Mouse (Mus musculus) liver, adult 2 months (tissue): ENCODE results near the gene Tdo2. TPM values are rescaled to one million over a fixed set of nuclear protein-coding genes. Genes with fewer than 3 reads are reported as not detected.
A peak's percentile ranks its signal among the peaks of the same experiment; 100 is the strongest.

Source experiments
- DNase-seq: peaks from one replicate; pipeline ENCODE4 v3.0.0-alpha.2; 2011; ENCODE audit warnings: low read depth, low spot score; ENCODE audit errors: extremely low read depth
- H3K27ac ChIP-seq: fragments of 200-500 bp; replicated peaks from 2 replicates; pipeline ENCODE4 v1.5.1; 2012; ENCODE audit warnings: low read depth, mild to moderate bottlenecking, control low read depth, inconsistent platforms, low read length; ENCODE audit not compliant: insufficient read depth
- H3K27me3 ChIP-seq: fragments of 200-500 bp; 2 replicates; pipeline ENCODE4 v1.6.1; 2012; ENCODE audit warnings: mild to moderate bottlenecking, moderate library complexity, low read length, inconsistent platforms; ENCODE audit not compliant: control insufficient read depth, insufficient read depth
- H3K36me3 ChIP-seq: fragments of 200-500 bp; 2 replicates; pipeline ENCODE4 v1.6.1; 2012; ENCODE audit warnings: low read length, inconsistent platforms; ENCODE audit not compliant: control insufficient read depth, insufficient read depth
- H3K4me1 ChIP-seq: fragments of 200-500 bp; 2 replicates; pipeline ENCODE4 v1.6.1; 2011; ENCODE audit warnings: low read length; ENCODE audit not compliant: control insufficient read depth, insufficient read depth
- H3K4me3 ChIP-seq: fragments of 200-500 bp; 2 replicates; pipeline ENCODE4 v1.5.1; 2011; ENCODE audit warnings: low read depth, mild to moderate bottlenecking, control low read depth, low read length, moderate library complexity; ENCODE audit not compliant: insufficient read depth
- H3K79me2 ChIP-seq: fragments of 200-500 bp; 2 replicates; pipeline ENCODE4 v1.6.1; 2012; ENCODE audit warnings: inconsistent platforms, mild to moderate bottlenecking, low read length, moderate library complexity; ENCODE audit not compliant: control insufficient read depth, insufficient read depth
- H3K9ac ChIP-seq: fragments of 200-500 bp; 2 replicates; pipeline ENCODE4 v1.6.1; 2012; ENCODE audit warnings: low read depth, mild to moderate bottlenecking, control low read depth, inconsistent platforms, low read length
- CTCF ChIP-seq: fragments of 200-500 bp; IDR thresholded peaks from 2 replicates; pipeline ENCODE4 v1.5.1; 2011; ENCODE audit warnings: low read depth, low read length, control low read depth
- POLR2A ChIP-seq: fragments of 200-500 bp; IDR thresholded peaks from 2 replicates; pipeline ENCODE4 v1.6.1; 2011; ENCODE audit warnings: low read length, control low read depth; ENCODE audit not compliant: insufficient read depth; ENCODE audit errors: extremely low read depth
- WGBS: fragments of 180-500 bp; shearing (Covaris S2); methylation state at CpG from one replicate; pipeline ENCODE4 v1.1.7; 2018; 5-methylcytosine and 5-hydroxymethylcytosine counted together
- polyA plus RNA-seq: library from polyadenylated mRNA; depleted of rRNA; stranded (reverse); fragments of >200 nt; gene quantifications from 2 replicates; pipeline ENCODE4 v1.2.3, GENCODE M21; 2012
- total RNA-seq: library from RNA; depleted of rRNA; stranded (reverse); fragments of >200 nt; gene quantifications from 2 replicates; pipeline ENCODE4 v1.2.3, GENCODE M21; 2014

Gene Tdo2
- total and polyA plus RNA-seq, 2 experiments: 931 to 2,393 TPM

GRCm38 (mm10) chr3:81995371-81995770 is 19.4 kb upstream of the Tdo2 start:
- 10% methylated on average over 4 of the region's 4 CpGs for WGBS
- H3K9ac ChIP-seq: peak overlapping the region; percentile 35; the same call in 1 of the 2 replicates
- no peaks in the 10 kb centered on the region for H3K27me3 ChIP-seq
- H3K79me2 ChIP-seq: no peaks in the 10 kb centered on the region; the same call in 1 of the 2 replicates
- peak overlapping the region; percentile 71 for H3K27ac ChIP-seq
- peak overlapping the region; percentile 15; the same call in 1 of the 2 replicates for H3K4me3 ChIP-seq
- peaks cover 15% of the 10 kb centered on the region; the same call in 1 of the 2 replicates for H3K4me1 ChIP-seq
- DNase-seq: peak; percentile 97
- TF ChIP-seq POLR2A (no peak), CTCF (no peak)
- H3K36me3 ChIP-seq: no peaks in the 10 kb centered on the region

- Histone ChIP-seq H3K27me3 (no peaks in the 10 kb centered on the region), H3K9ac (no peak overlapping the region), H3K36me3 (no peaks in the 10 kb centered on the region), H3K79me2 (no peaks in the 10 kb centered on the region; the same call in 1 of the 2 replicates), H3K27ac (peak overlapping the region; percentile 32; the same call in 1 of the 2 replicates), H3K4me3 (no peak overlapping the region), H3K4me1 (peaks cover 30% of the 10 kb centered on the region)
- peak; percentile 100 for DNase-seq
- 19% methylated on average over 3 of the region's 3 CpGs for WGBS
- TF ChIP-seq POLR2A (no peak), CTCF (no peak)
Measured at GRCm38 (mm10) chr3:81990531-81990930, 14.5 kb upstream of the Tdo2 start.

GRCm38 (mm10) chr3:81989692-81990141 is 13.7 kb upstream of the Tdo2 start:
- H3K27ac ChIP-seq: peak overlapping the region; percentile 99
- H3K4me3 ChIP-seq: peak overlapping the region; percentile 48
- no peaks in the 10 kb centered on the region; the same call in 1 of the 2 replicates for H3K79me2 ChIP-seq
- DNase-seq: peak; percentile 91
- no peaks in the 10 kb centered on the region for H3K27me3 ChIP-seq
- WGBS: 5% methylated on average over 2 of the region's 2 CpGs
- no peaks in the 10 kb centered on the region for H3K36me3 ChIP-seq
- H3K9ac ChIP-seq: peak overlapping the region; percentile 76
- peaks cover 31% of the 10 kb centered on the region for H3K4me1 ChIP-seq
- TF ChIP-seq CTCF (no peak), POLR2A (no peak)

- Histone ChIP-seq H3K4me3 (no peak overlapping the region), H3K9ac (no peak overlapping the region), H3K27ac (peak overlapping the region; percentile 93), H3K27me3 (no peaks in the 10 kb centered on the region), H3K4me1 (peaks cover 37% of the 10 kb centered on the region), H3K79me2 (no peaks in the 10 kb centered on the region), H3K36me3 (no peaks in the 10 kb centered on the region)
- 33% methylated on average over 3 of the region's 3 CpGs for WGBS
- TF ChIP-seq POLR2A: no peak
- peak; percentile 89 for DNase-seq
Measured at GRCm38 (mm10) chr3:81987628-81988027, 11.6 kb upstream of the Tdo2 start.

GRCm38 (mm10) chr3:81986103-81986502 is 10.1 kb upstream of the Tdo2 start:
- Histone ChIP-seq H3K4me3 (no peak overlapping the region), H3K9ac (no peak overlapping the region), H3K36me3 (no peaks in the 10 kb centered on the region), H3K27ac (no peak overlapping the region; the same call in 1 of the 2 replicates), H3K4me1 (peaks cover 44% of the 10 kb centered on the region), H3K27me3 (no peaks in the 10 kb centered on the region), H3K79me2 (no peaks in the 10 kb centered on the region)
- WGBS: 15% methylated on average over 2 of the region's 2 CpGs
- no peak for TF ChIP-seq POLR2A
- no peak for TF ChIP-seq CTCF
- peak; percentile 84 for DNase-seq

DNA sequence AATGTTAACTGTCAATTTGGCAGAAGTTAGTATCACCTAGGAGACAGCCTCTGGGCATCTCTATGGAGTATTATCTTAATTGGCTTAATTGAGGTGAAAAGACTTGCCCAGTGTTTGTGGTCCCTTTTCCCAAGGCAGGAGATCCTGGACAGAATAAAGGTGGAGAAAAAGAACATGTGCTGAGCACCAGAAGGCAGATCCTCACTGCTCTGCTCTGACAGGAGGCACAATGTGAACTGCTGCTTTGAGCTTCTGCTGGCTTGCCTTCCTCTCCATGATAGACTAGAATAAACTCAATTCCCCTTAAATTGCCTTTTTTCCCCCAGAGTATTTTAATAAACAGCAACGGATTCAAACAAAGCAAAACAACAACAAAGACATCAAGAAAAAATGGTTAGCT is 9.1 kb upstream of the Tdo2 start:
- no peak overlapping the region for H3K9ac ChIP-seq
- peak overlapping the region; percentile 57; the same call in 1 of the 2 replicates for H3K27ac ChIP-seq
- DNase-seq: no peak
- WGBS: 56% methylated on average over 1 of the region's 1 CpGs
- TF ChIP-seq POLR2A (no peak), CTCF (no peak)
- H3K4me1 ChIP-seq: peaks cover 47% of the 10 kb centered on the region
- H3K27me3 ChIP-seq: no peaks in the 10 kb centered on the region
- H3K36me3 ChIP-seq: no peaks in the 10 kb centered on the region
- H3K79me2 ChIP-seq: no peaks in the 10 kb centered on the region
- H3K4me3 ChIP-seq: no peak overlapping the region
